Mouse (Mus musculus): ENCODE measurements around the gene Oas1f.
"Not testable (repeated sequence)": the region's sequence is repeated elsewhere in the genome, so short reads cannot be mapped to it uniquely, and the experiment has no call there.

Gene Oas1f

GRCm38 (mm10) chr5:120847067-120847466 is at the start of gene Oas1f:
TSS of gene Oas1f (plus strand) at chr5:120847367.
- DNase-seq (ENCODE audit: low spot score in 2 of 2): no peak

DNA sequence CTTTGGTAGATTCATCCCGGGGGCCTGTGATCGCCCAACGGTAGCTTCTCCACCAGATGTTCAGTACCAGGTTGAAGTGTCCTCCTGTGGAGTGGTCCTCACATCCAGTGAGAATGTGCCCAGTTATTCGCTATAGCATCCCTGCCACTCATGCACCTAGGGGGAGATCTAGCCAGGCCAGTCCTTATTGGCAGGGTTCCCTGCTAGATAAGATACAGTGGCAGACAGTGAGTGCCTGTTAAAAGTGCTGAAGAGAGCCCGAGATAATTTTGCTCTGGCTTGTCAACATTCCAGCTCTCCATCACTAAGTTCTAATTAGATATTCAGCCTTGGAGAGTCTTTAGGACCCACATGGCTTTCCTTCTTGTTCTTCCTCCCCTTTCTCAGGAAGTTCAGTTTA is 49.0 kb upstream of the Oas1f start:
- not testable (repeated sequence) for DNase-seq (ENCODE audit: low spot score in 2 of 2)

GRCm38 (mm10) chr5:120798943-120799342 is 48.2 kb upstream of the Oas1f start:
- not testable (repeated sequence) for DNase-seq (ENCODE audit: low spot score in 2 of 2)

DNA sequence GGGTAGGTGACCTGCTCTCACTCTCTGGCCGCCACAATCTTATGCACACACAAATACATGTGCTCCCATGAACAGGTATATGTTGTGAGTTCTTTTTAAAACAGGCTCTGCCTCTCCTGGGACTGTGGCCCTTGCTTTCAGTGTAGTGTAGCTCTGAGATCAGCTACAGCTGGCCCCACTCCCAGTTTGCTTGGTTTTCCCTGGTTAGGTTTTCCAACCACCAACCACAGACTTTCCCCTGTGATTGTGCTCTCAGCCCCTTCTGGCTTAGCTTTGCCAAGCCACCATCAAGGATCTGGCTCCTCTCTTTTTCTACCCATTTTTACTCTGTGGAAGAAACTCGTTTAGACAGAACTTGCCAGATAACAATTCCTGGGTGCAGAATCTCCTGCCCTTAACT is 43.6 kb upstream of the Oas1f start:
- DNase-seq (ENCODE audit: low spot score in 2 of 2): no peak

DNA sequence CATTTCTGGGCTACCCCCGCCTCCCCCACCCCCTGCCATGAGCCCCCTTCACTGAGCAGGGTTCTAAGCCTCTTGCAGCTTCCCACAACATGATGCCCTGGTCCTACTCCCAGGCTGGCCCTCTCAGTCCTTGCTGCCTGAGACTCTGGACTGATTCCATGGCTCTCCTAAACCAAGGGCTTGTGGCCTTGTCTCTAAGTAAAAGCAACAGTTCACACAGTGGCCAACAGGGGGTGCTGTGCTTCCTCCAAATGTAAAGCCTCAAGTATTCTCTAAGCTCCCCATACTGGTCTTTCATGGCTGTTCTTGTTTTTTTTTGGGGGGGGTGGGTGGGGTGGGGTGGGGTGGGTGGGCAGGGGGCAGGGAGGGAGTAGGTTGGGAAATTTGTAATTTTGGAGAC is 40.7 kb upstream of the Oas1f start:
- DNase-seq (ENCODE audit: low spot score in 2 of 2): peak; percentile 21 to 28

- DNase-seq (ENCODE audit: low spot score in 2 of 2): no peak
These were observed 38.0 kb upstream of the Oas1f start for GRCm38 (mm10) chr5:120809171-120809570.

DNA sequence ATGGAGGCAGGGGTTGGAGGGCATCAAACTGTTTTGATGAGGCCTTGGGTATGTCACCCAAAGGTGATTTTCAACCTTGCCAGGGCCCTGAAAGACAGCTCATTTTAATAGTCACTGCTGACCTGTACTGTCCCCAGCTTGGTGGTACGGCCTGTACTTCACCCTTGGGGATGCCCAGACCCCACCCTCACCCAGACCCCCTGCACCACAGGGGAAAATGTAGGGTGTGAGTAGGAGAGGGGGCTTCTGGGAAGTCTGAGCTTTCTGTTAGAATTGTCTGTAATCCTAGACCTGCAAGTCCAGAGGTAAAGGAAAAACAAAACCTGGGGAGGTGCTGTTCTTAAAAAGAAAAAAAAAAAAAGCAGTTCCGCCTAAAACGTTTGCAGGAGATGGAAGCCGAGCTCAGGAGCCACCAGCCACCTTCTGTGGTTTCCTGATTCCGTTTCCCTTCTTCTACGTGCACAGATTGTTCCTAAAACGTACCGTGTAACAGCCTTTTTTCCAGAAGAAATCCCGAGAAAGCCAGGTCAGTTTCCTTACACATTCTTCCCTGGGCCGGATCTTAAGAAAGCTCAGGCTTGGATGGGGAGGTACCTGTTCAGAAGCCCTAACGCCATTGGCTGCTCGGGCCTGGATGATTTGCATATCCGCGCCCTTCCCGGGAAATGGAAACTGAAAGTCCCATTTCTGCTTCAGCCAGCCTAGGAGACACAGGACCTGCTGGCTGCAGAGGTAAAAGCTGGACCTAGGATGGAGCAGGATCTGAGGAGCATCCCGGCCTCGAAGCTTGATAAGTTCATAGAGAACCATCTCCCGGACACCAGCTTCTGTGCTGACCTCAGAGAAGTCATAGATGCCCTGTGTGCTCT is 35.0 kb upstream of the Oas1f start, which contains the start of gene Oas1c:
Oas1c (minus strand) TSS at position 564 of the 869 bp plus-strand sequence.
- DNase-seq (ENCODE audit: low spot score in 2 of 2): peak; percentile 68 to 69

- DNase-seq (ENCODE audit: low spot score in 2 of 2): no peak
These were observed 34.1 kb upstream of the Oas1f start for GRCm38 (mm10) chr5:120813023-120813422.

GRCm38 (mm10) chr5:120815949-120816348 is 31.2 kb upstream of the Oas1f start:
- no peak for DNase-seq (ENCODE audit: low spot score in 2 of 2)

GRCm38 (mm10) chr5:120818999-120819398 is 28.2 kb upstream of the Oas1f start:
- DNase-seq (ENCODE audit: low spot score in 2 of 2): no peak

GRCm38 (mm10) chr5:120831031-120831430 is 16.1 kb upstream of the Oas1f start:
- no peak for DNase-seq (ENCODE audit: low spot score in 2 of 2)

GRCm38 (mm10) chr5:120833335-120834280 is 13.6 kb upstream of the Oas1f start:
- DNase-seq (ENCODE audit: low spot score in 2 of 2): no peak

DNA sequence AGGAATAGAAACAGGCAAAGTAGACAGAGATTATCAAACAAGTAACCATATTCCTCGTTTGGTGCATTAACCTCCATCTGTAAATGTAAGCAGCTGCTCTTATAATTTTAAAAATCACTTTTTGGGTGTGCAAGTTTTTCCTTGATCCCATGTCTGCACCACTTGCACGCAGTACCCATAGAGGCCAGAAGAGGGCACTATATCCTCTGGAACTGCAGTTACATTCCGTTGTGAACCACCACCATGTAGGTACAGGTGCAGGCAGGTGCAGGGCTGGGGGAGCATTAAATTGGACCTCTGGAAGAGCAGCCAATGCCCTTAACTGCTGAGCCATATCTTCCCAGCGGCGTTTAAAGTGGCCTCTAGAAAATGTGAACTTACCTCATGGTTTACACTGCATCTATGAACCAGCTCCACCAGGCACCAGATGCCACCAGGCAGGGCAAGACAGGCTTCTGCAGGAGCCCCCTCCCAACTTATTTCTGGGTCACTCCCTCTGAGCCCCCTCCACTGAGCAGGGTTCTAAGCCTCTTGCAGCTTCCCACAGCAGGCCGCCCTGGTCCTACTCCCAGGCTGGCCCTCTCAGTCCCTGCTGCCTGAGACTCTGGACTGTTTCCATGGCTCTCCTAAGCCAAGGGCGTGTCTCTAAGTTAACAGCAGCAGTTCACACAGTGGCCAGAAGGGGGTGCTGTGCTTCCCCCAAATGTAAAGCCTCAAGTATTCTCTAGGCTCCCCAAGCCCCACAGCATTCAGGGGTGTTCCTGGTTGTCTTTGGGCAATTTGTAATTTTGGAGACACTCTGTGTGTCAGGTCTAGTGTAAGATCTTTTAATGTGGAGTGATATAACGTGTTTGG is 10.2 kb upstream of the Oas1f start:
- no peak for DNase-seq (ENCODE audit: low spot score in 2 of 2)

DNA sequence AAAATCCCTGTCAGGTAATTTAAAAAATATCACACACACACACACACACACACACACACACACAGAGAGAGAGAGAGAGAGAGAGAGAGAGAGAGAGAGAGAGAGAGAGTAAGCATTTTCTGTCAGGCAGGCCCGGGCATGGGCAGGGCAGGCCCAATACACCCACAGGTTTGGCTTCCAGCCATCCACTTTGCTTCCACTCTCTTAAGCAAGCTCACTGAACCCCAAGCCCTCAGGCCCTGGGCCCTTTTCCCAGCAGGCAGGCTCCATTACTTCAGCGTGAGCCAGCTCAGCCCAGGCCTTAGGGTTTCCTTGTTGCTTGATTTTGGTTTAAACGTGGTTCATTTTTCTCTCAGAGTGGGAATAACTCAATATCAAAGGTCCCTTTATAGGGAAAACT is 2.5 kb upstream of the Oas1f start:
- DNase-seq (ENCODE audit: low spot score in 2 of 2): no peak

DNA sequence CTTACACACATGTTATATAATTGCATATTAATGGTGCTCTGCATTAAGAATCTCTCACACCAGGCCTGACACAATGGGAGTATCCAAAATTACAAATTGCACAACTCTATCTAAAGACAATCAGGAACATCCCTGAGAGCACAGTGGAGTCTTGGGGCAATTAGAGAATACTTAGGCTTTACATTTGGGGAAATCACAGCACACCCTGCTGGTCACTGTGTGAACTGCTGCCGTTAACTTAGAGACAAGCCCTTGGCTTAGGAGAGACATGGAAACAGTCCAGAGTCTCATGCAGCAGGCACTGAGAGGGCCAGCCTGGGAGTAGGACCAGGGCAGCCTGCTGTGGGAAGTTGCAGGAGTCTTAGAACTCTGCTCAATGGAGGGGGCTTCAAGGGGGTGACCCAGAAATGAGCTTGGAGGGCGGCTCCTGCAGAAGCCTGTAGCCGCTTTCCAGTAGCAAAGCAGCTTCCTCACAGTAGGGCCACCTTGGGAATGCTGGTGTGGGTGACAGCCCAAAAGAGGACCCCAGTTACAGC is 2.5 kb downstream of the Oas1f start:
- DNase-seq (ENCODE audit: low spot score in 2 of 2): peak in 1 of 2 experiments; percentile 14

DNA sequence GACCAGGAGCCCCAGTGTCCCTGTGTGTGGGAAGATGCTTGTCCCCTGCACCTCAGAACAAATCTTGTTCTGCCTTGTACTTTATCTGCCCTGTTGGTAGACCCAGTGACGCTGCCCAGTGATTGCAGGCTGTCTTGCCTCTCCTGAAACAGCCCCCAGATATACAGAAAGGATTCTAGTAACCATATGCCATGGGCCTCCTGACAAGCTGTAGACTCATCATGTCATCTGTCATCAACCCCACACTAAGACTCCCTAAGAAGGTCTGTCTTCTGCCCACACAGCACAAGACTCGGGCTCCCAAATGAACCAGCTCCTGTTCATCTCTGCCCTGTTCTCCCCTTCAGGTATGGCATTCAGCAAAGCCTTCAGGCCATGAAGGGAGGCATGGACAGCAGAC is 12.1 kb downstream of the Oas1f start:
- DNase-seq (ENCODE audit: low spot score in 2 of 2): no peak

DNA sequence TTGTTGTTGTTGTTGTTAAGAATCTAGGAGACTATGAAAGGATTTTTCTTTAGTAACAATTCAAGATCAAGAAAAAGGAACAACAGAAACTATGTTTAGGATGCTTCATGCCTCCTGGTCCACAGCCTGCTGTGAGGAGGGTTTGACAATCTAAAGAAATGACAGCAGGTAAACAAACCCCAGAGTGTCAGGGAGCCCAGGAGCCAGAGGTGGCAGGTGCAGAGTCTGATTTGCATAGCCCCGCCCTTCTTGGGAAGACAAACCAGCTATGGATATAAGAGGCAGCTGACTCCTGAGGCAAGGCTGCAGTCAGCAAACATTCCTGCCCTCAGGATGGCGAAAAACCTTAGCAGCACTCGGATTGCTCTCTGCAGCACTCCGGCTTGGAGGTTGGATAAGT is 14.0 kb downstream of the Oas1f start, which contains the start of gene Oas1h:
Oas1h (plus strand) TSS at position 301 of the 400 bp plus-strand sequence.
- no peak for DNase-seq (ENCODE audit: low spot score in 2 of 2)

GRCm38 (mm10) chr5:120865336-120865860 is 18.2 kb downstream of the Oas1f start:
- DNase-seq (ENCODE audit: low spot score in 2 of 2): no peak

GRCm38 (mm10) chr5:120869436-120870015 is 22.4 kb downstream of the Oas1f start:
- no peak for DNase-seq (ENCODE audit: low spot score in 2 of 2)

DNA sequence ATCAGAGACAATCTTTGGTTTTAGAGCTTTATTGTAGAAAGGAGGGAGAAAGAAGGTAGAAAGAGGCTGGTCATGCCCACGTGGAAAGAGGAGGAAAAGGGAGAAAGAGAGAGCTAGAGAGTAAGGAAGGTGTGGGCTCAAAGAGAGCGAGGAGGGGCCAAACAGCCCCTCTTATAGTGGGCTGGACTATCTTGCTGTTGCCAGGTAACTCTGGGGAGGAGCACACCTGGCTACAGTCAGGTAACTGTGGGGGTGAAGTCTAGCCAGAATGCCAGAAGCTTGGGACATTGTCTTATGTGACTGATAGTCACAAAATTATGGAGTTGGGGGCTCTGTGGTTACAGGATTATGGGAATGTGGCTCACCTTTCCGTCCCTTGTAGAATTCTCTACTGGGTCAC is 22.9 kb downstream of the Oas1f start:
- DNase-seq (ENCODE audit: low spot score in 2 of 2): no peak

All from frontal cortex, postnatal 14 days (tissue).